ENCODE assay signal across 9 mouse cellular contexts in genomic region chr7:80666198-80666915, GRCm38 (mm10). TPM values are rescaled to one million over a fixed set of nuclear protein-coding genes. Genes with fewer than 3 reads are reported as not detected.
DNase-seq lines count a peak whose midpoint lies in the region; TF ChIP-seq lines count a peak whose summit lies in the region.
"Had no signal": no experiment of that assay in that cellular context is flagged by ENCODE, and none has a peak within 500 bp of the region (broad histone marks: within the 10 kb centered on the region; RNA-seq: fewer than 3 reads in every experiment).

No protein-coding gene starts in this region.

- peak; percentile 60 for DNase-seq in gastrocnemius, adult 2 months
- DNase-seq in gastrocnemius, postnatal 25 days: no peak
- DNase-seq in kidney, postnatal 14 days: peak; percentile 69
- DNase-seq in lung, postnatal 36 days: peak; percentile 54
- DNase-seq in left cerebral cortex, postnatal 25 days (ENCODE audit: low spot score in 2 of 2): no peak
- DNase-seq in layer of hippocampus, adult 9-10 months (ENCODE audit: low spot score): no peak
- no peak for DNase-seq in layer of hippocampus, postnatal 25 days (ENCODE audit: extremely low spot score in 1 of 2, low spot score in 1 of 2)
- DNase-seq: cerebellum, postnatal 14 days had no signal

- H3K4me3 ChIP-seq in gastrocnemius, adult 2 months: peak overlapping the region; percentile 57
- no peak overlapping the region for H3K4me3 ChIP-seq in embryonic fibroblast, embryonic 13.5 days (ENCODE audit: insufficient read depth, low read length)

- peaks cover 14% of the 10 kb centered on the region for H3K4me1 ChIP-seq in embryonic fibroblast, embryonic 13.5 days (ENCODE audit: control insufficient read depth, insufficient read depth, low read length)

- intact Hi-C loops in gastrocnemius, adult 2 months (cut with DNase I): no loop called here
- intact Hi-C loops in left cerebral cortex, postnatal 25 days (cut with DNase I): no loop called here

- peak overlapping the region; percentile 90 for H3K27ac ChIP-seq in gastrocnemius, adult 2 months
- peak overlapping the region; percentile 83 for H3K27ac ChIP-seq in embryonic fibroblast, embryonic 13.5 days (ENCODE audit: insufficient read depth, low read length)

- TF ChIP-seq POLR2A in embryonic fibroblast, embryonic 13.5 days (IDR thresholded peaks at IDR 0.05; ENCODE audit: low read depth, low read length): no peak

- TF ChIP-seq CTCF in gastrocnemius, adult 2 months (IDR thresholded peaks at IDR 0.05): no peak
- TF ChIP-seq CTCF in embryonic fibroblast, embryonic 13.5 days (IDR thresholded peaks at IDR 0.05; ENCODE audit: borderline replicate concordance, insufficient read depth, low read length): no peak

RNA-seq across cellular contexts. Expression of gene Crtc3, which starts 22.3 kb away (rescaled TPM):
- 10 to 100 TPM; 12.0 to 13.1 TPM for total RNA-seq in gastrocnemius, adult 2 months (2021)
- 10 to 100 TPM; 10.4 to 10.5 TPM for total RNA-seq in gastrocnemius, postnatal 25 days (2021)
- 21.6 and 27.7 TPM in 2 replicates for polyA plus RNA-seq in embryonic fibroblast, embryonic 13.5 days (2011; ENCODE audit: insufficient read length, low read depth, missing spikeins)
- 10 to 100 TPM; 12.7 to 13.4 TPM for total RNA-seq in left cerebral cortex, postnatal 25 days (2021)
- 10 to 100 TPM; 15.5 to 24.9 TPM for total RNA-seq in layer of hippocampus, postnatal 25 days (2021)

Comparison
In these comparisons a context has a peak if more than half of its experiments do, and no peak if none do; other contexts are left out.
1. DNase-seq: peak in gastrocnemius, adult 2 months (single experiment), kidney, postnatal 14 days (single experiment) and lung, postnatal 36 days (single experiment); none in gastrocnemius, postnatal 25 days (single experiment), left cerebral cortex, postnatal 25 days (0 of 2), layer of hippocampus, adult 9-10 months (single experiment) and layer of hippocampus, postnatal 25 days (0 of 2).